8 mouse cellular contexts compared by ENCODE assay signal in genomic region chr4:45082951-45083350, GRCm38 (mm10). TPM values are rescaled to one million over a fixed set of nuclear protein-coding genes. Genes with fewer than 3 reads are reported as not detected.
DNase-seq lines count a peak whose midpoint lies in the region; ATAC-seq and TF ChIP-seq lines count a peak whose summit lies in the region.

No protein-coding gene starts in this region.

- ATAC-seq in kidney, embryonic 16.5 days (ENCODE audit: low FRiP score, low TSS enrichment), result no peak
- ATAC-seq in intestine, embryonic 16.5 days, result no peak
- ATAC-seq in neural tube, embryonic 12.5 days (ENCODE audit: low FRiP score, low read depth), result no peak

- no peak overlapping the region for H3K27ac ChIP-seq in kidney, embryonic 16.5 days (ENCODE audit: low read length)
- H3K27ac ChIP-seq in embryonic fibroblast, embryonic 13.5 days (ENCODE audit: insufficient read depth, low read length), result no peak overlapping the region
- H3K27ac ChIP-seq in intestine, embryonic 16.5 days (ENCODE audit: low read length), result no peak overlapping the region
- no peak overlapping the region for H3K27ac ChIP-seq in neural tube, embryonic 12.5 days

- no peaks in the 10 kb centered on the region for H3K27me3 ChIP-seq in kidney, embryonic 16.5 days (ENCODE audit: insufficient read depth, low read length)
- no peaks in the 10 kb centered on the region for H3K27me3 ChIP-seq in intestine, embryonic 16.5 days (replicated peaks; ENCODE audit: control insufficient read depth, insufficient read depth, low read length)
- H3K27me3 ChIP-seq in neural tube, embryonic 12.5 days (replicated peaks), result no peaks in the 10 kb centered on the region

- 73% methylated on average over 9 of the region's 9 CpGs for WGBS in kidney, embryonic 16.5 days
- 63% methylated on average over 9 of the region's 9 CpGs for WGBS in intestine, embryonic 16.5 days
- WGBS in neural tube, embryonic 12.5 days, result 74% methylated on average over 9 of the region's 9 CpGs

- 0 out of 2 replicates have a peak overlapping the region, but pooled peaks have one; percentile 8 for H3K9ac ChIP-seq in kidney, embryonic 16.5 days (replicated peaks; ENCODE audit: low read length)
- no peak overlapping the region for H3K9ac ChIP-seq in intestine, embryonic 16.5 days (ENCODE audit: low read depth, low read length)
- 0 out of 2 replicates have a peak overlapping the region, but pooled peaks have one; percentile 17 for H3K9ac ChIP-seq in neural tube, embryonic 12.5 days

- no peak for TF ChIP-seq CTCF in embryonic fibroblast, embryonic 13.5 days (IDR thresholded peaks at IDR 0.05; ENCODE audit: borderline replicate concordance, insufficient read depth, low read length)

- DNase-seq in kidney, adult 9 months, result no peak
- DNase-seq in cerebellum, postnatal 36 days, result no peak
- DNase-seq in natural killer cell, adult 2 months (ENCODE audit: low spot score in 2 of 2), result no peak
- DNase-seq in spleen, postnatal 14 days (ENCODE audit: low spot score in 2 of 2), result no peak

- peaks cover 20% of the 10 kb centered on the region for H3K4me1 ChIP-seq in kidney, embryonic 16.5 days (ENCODE audit: insufficient read depth, low read length)
- H3K4me1 ChIP-seq in embryonic fibroblast, embryonic 13.5 days (ENCODE audit: control insufficient read depth, insufficient read depth, low read length), result peaks cover 5% of the 10 kb centered on the region
- peaks cover 11% of the 10 kb centered on the region for H3K4me1 ChIP-seq in intestine, embryonic 16.5 days (ENCODE audit: control insufficient read depth, insufficient read depth, low read length)
- H3K4me1 ChIP-seq in neural tube, embryonic 12.5 days, result peaks cover 7% of the 10 kb centered on the region

- peak overlapping the region; percentile 91 for H3K4me3 ChIP-seq in kidney, embryonic 16.5 days (ENCODE audit: low read length)
- H3K4me3 ChIP-seq in embryonic fibroblast, embryonic 13.5 days (ENCODE audit: insufficient read depth, low read length), result peak overlapping the region; percentile 67
- H3K4me3 ChIP-seq in intestine, embryonic 16.5 days (ENCODE audit: low read length), result no peak overlapping the region
- H3K4me3 ChIP-seq in neural tube, embryonic 12.5 days, result peak overlapping the region; percentile 90; the same call in 1 of the 2 replicates

- no peaks in the 10 kb centered on the region for H3K36me3 ChIP-seq in kidney, embryonic 16.5 days (ENCODE audit: insufficient read depth, low read length)
- no peaks in the 10 kb centered on the region for H3K36me3 ChIP-seq in intestine, embryonic 16.5 days (ENCODE audit: control insufficient read depth, insufficient read depth, low read length)
- peaks cover 4% of the 10 kb centered on the region; the same call in 1 of the 2 replicates for H3K36me3 ChIP-seq in neural tube, embryonic 12.5 days

- TF ChIP-seq POLR2A in embryonic fibroblast, embryonic 13.5 days (IDR thresholded peaks at IDR 0.05; ENCODE audit: low read depth, low read length), result no peak

- peak overlapping the region; percentile 83 for H3K4me2 ChIP-seq in kidney, embryonic 16.5 days (replicated peaks; ENCODE audit: low read depth, low read length)
- H3K4me2 ChIP-seq in intestine, embryonic 16.5 days (ENCODE audit: low read depth, low read length), result peak overlapping the region; percentile 92; the same call in 1 of the 2 replicates
- H3K4me2 ChIP-seq in neural tube, embryonic 12.5 days (replicated peaks), result peak overlapping the region; percentile 86

- no peaks in the 10 kb centered on the region for H3K9me3 ChIP-seq in kidney, embryonic 16.5 days (ENCODE audit: low read length)
- no peaks in the 10 kb centered on the region for H3K9me3 ChIP-seq in intestine, embryonic 16.5 days (ENCODE audit: control insufficient read depth, low read length)
- H3K9me3 ChIP-seq in neural tube, embryonic 12.5 days, result no peaks in the 10 kb centered on the region

RNA-seq across cellular contexts. Expression of gene Fbxo10, which starts 1.5 kb away (rescaled TPM):
- polyA plus RNA-seq in kidney, embryonic 16.5 days (2015; fragmentation: Nextera tagmentation; extraction: Ambion mirVana), result 17.9 and 19.2 TPM in 2 replicates
- 10.5 and 14.0 TPM in 2 replicates for polyA plus RNA-seq in embryonic fibroblast, embryonic 13.5 days (2011; ENCODE audit: insufficient read length, low read depth, missing spikeins)
- 7.9 and 8.2 TPM in 2 replicates for polyA plus RNA-seq in intestine, embryonic 16.5 days (2015; fragmentation: Nextera tagmentation; extraction: Ambion mirVana)
- polyA plus RNA-seq in neural tube, embryonic 12.5 days (2016; fragmentation: Nextera tagmentation; extraction: Ambion mirVana), result 15.9 and 16.0 TPM in 2 replicates

RNA-seq across cellular contexts. Expression of gene Tomm5, which starts 25.0 kb away (rescaled TPM):
- 238 and 253 TPM in 2 replicates for polyA plus RNA-seq in kidney, embryonic 16.5 days (2015; fragmentation: Nextera tagmentation; extraction: Ambion mirVana)
- polyA plus RNA-seq in embryonic fibroblast, embryonic 13.5 days (2011; ENCODE audit: insufficient read length, low read depth, missing spikeins), result 85.1 and 105 TPM in 2 replicates
- 367 and 411 TPM in 2 replicates for polyA plus RNA-seq in intestine, embryonic 16.5 days (2015; fragmentation: Nextera tagmentation; extraction: Ambion mirVana)
- polyA plus RNA-seq in neural tube, embryonic 12.5 days (2016; fragmentation: Nextera tagmentation; extraction: Ambion mirVana), result 150 and 163 TPM in 2 replicates
